Mouse (Mus musculus): ENCODE data around the gene Dok1. TPM values are rescaled to one million over a fixed set of nuclear protein-coding genes. Genes with fewer than 3 reads are reported as not detected.
A peak's percentile ranks its signal among the peaks of the same experiment; 100 is the strongest.

Dok1 gene
- 1.7 and 2.4 TPM in 2 replicates for polyA plus RNA-seq (2012; rRNA removed)

DNA sequence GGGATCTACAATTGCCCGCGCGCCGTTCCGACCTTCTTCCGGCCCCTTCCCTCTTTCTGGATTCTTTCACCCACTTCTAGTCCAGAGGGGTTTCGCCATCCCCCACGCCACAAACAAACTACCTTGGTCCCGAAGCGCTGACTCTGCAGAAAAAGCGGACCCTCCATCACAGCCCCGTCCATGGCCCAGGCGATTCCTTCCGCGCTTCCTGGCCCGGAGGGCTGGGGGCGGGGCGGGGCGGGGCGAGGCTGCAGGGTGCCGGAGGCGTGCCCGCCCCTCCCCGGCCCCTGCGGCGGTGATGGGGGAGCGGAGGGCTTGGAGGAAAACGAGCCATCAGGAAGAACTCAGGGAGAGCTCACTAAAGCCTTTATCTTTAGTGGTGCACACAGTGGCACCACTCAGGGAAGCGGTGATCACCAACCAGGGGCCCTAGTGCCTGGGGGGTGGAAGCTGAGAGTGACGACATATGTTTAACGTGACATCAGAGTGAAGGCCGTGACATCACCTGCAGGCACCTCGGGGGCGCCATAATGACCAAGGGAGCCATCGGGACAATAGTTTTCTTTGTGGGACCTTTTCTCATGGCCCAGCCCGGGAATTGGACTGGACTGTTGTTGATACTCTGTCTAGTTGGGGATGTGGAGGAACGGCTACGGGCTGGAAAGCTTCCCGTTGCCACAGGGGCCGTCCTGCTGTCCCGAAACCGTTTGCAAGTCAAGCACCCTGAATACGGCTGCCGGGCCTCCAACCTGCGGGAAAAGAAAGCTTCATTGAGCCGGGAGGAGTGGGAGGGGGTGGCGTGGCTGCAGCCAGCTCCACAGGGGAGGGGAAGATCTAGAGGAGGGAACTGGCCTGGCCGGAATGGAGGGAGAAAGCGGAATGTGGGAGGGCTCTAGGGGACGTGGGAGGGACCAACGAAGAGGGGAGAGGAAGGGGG is at the start of gene Dok1, which contains the start of gene Loxl3:
TSS of gene Dok1 (minus strand) at position 223 of the 937 bp plus-strand sequence.
TSS of gene Loxl3 (plus strand) at position 925 of the 937 bp plus-strand sequence.
- no peak for DNase-seq (ENCODE audit: extremely low spot score in 1 of 2, low spot score in 1 of 2)

DNA sequence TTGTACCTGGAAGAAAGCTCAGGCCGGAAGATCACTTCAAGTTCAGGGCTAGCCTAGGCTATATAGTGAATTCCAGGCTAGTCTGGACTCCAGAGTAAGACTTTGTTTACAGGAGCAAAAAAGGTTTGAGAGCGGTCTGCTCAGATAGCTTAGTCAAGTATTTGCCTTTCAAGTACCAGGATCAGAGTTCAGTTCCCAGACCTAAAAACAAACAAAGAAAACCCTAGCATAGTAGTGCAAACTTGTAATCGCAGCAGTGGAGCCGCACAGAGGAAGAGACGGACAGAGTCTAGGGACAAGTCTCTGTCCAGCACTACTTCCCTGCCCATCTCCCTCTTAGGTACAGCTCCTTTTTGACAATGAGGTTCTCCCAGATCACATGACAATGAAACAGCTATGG is 46.9 kb upstream of the Dok1 start:
- DNase-seq (ENCODE audit: extremely low spot score in 1 of 2, low spot score in 1 of 2) = no peak

DNA sequence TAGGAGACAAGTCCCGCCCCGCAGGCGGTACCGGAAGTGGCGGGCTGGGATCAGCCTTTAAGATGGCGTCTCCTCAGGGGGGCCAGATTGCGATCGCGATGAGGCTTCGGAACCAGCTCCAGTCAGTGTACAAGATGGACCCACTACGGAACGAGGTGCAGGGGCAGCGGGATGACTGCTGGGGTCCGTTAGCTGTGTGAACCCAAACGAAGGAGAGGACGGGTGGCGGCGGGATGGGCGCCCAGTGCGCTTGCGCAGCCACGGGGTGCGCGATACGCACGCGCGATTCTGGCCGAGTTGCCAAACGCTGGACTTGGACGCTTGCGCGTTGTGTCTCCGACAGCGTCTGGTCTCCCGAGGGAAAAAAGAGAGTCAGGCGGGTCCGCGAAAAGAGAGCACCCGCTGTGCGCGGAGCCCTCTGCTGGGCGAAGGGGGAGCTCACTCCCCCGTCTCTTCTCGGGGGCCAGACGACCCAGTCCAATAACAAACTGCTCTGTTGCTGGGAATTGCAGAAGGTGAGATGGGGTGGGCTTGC is 45.1 kb upstream of the Dok1 start:
- DNase-seq (ENCODE audit: extremely low spot score in 1 of 2, low spot score in 1 of 2) = peak; percentile 96 to 100

DNA sequence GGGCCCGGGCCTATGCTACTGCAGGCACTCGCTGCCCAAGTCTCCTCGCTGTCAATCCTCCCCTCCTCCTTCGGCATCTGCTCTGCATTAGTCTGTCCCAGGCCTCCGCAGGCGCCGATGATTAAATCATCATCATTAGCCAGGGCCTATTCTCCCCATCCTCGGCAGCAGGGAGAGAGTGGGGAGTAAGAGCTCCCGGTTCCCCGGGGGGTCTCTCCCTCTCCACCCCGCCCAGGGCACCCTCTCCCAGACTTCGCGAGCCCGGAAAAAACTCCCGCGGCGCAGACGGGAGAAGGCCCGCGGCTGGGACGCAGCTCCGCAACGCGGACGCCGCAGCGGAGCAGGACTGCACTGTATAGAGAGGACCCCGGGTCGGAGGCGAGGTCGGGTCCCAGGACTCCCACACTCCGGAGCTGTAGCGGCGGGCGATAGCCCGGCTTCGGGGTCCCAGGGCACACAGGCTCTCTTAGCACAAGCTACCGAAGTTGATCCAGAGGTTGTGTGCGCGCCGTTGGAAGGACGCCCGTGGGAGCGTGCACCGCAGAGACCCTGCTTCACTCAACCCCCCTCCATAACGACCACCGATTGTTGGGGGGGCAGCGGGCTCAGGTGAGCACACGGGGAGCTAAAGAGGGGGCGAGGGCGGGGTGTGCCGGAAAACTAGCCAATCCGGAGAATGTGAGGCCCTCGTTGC is 44.5 kb upstream of the Dok1 start, which contains the start of gene Pcgf1:
TSS of gene Pcgf1 (plus strand) at position 240 of the 694 bp plus-strand sequence.
- peak in 1 of 2 experiments; percentile 42 for DNase-seq (ENCODE audit: extremely low spot score in 1 of 2, low spot score in 1 of 2)

DNA sequence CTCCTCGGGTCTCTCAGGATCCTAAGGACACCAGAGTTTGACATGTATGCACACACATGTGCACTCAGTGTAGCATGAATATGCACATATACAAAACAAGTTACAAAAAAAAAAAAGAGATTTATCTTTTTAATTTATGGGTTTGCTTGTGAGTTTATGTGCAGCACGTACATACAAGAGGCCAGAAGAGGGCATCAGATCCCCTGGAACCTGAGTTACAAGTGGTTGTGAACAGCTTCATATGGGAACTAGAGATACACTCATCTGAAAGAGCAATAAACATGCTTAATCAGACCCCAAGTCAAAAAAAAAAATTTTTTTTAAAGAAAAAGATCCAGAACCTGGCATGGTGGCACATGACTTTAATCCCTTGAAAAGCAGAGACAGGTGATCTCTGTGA is 41.7 kb upstream of the Dok1 start:
- DNase-seq (ENCODE audit: extremely low spot score in 1 of 2, low spot score in 1 of 2) = no peak

DNA sequence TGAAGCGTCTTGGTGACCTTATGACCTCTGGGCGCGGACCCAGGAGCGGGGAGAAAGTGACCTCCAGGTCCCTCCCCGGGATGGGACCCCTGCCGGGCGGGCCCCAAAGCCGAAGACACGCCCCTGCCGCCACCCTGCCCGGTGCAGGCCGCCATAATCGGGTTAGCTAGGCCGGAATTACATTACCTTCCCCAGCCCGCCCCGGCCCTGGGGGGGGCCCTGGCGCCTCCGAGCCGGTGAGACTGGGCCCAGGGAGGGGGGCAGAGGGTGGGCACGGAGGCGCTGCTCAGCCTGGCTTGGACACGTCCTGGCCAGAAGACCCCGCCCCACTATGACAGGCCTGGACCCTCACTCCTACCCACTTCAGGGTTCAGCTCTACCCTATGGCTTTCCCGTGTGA is 37.9 kb upstream of the Dok1 start:
- DNase-seq (ENCODE audit: extremely low spot score in 1 of 2, low spot score in 1 of 2) = no peak

DNA sequence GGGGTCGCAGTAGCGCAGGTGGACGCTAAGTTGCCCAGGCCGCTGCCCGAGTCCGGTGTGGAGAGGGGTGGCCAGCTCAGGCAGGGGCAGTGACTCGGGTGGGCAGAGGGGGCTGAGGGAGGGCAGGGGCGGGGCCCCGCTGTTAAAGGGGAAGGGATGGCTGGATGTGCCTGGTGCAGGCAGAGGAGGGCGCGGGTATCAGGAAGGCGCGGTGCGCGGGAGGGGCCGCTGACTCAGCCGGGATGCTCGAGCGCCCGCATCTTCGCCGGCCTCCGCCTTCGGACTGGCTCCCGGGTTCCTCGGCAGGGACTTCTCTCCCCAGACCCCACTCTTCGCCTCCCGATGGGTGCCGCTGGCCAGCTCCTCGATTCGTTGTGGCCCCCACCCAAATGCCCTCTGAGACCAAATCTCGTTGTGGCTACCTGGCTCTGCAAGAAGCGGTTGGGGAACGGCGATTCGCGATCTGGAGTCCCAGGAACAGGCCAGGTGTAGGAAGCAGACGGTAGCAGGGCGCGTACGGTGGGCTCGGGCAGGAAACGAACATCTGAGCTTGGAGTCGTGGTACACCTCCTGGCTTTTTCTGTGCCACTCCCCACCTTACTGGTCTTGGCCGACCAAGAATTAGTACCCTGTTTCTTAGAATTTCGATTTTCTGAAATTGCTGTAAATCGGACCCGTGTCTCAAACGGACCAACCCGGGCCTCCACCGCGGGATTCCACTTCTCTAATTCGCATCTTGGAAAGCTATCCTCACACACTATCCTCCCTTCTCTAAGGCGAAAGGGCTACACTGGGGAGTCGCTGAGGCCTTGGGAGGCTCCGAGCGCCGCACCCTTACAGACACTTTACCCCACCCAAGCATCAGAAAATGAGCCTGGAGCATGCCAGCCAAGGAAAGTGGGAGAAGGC is 37.3 kb upstream of the Dok1 start:
- no peak for DNase-seq (ENCODE audit: extremely low spot score in 1 of 2, low spot score in 1 of 2)

DNA sequence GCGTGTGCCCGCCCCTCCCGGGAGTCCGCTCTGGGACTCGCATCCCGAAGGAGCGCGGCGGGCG is 36.8 kb upstream of the Dok1 start, which contains the start of gene Tlx2:
TSS of gene Tlx2 (minus strand) at position 47 of the 64 bp plus-strand sequence.
- DNase-seq (ENCODE audit: extremely low spot score in 1 of 2, low spot score in 1 of 2) = no peak

DNA sequence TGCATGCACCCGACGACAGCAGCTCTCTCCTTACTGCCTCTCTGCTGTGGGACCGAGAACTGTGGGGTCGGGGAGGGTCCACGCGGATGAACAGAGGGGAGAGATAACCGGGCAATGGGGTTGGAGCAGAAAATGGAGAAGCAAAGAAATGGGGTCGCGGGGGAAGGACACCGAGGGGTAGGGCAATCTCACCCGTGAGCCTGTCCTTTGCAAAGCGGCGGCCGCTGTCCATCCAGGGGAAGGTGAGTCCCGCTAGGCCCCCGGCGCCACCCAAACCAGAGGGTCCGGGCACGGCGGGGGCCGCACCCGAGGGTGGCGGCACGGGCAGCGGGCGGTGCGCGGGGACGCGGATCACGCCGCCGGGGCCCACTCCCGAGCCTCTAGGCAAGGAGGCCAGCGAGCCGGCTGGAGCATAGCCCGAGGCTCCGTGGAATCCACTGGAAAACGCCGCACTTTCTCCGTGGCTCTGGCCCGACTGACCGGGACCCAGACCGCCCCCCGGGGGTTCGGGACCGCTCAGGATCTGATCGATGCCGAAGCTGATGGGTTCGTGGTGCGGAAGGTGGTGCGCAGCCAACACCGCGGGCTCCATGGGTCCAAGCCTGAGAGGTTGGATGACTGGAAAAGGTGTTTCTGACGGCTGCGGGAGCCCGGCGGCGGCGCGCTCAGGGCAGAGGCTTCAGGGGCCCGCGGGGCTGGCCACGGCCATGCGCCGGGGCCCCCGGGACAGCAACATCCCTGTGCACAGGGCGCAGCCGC is 36.4 kb upstream of the Dok1 start:
- DNase-seq (ENCODE audit: extremely low spot score in 1 of 2, low spot score in 1 of 2) = no peak

DNA sequence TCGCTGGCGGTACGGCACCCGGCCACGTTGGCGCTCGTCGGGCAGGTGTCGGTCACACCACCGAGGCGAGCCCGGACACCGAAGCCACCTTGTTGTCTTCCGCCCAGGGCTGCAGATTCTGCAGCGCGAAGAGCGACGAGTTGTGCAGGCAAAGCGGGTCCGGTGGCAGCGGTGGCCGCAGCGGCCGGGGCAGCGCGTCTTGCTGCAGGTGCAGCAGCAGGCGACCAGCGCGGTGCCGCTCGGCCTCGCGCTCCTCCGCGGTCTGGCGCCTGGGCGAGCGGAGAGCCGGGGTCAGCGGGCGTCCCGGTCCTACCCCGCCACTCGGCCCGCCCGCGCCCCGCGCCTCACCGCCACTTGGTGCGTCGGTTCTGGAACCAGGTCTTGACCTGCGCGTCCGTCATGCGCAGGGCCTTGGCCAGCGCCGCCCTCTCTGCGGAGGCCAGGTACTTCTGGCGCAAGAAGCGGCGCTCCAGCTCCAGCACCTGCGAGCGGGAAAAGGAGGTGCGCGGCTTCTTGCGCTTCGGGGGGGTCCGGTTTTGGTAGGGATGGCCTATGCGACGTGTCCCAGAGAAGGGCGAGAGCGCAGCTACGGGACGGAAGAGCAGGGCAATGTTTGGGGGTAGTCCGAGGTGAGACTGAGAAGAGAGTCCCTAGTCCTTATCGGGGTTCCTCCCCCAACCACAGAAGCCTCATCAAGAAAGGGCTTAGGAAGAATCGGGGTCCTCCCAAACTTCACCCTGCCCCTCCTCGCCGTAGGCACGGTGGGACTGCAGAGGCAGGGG is 35.6 kb upstream of the Dok1 start:
- DNase-seq (ENCODE audit: extremely low spot score in 1 of 2, low spot score in 1 of 2) = no peak

DNA sequence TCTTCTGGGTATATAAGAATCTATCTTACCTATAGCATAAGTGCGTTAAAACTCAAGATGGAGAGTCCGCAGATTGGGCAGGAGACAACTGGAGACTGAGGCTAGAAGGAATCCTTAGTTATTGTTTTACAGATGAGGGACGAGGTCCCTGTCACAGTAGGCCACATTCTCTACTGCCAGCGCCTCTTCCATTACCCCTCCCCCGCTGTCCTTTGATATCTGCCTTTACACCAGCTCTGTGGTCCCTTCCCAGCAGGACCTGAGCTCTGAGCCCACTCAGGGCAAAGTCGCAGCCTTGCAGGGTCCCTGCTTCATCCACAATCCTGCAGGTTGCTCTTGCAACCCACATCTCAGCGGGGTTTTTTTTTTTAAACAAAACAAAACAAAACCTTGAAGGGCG is 35.0 kb upstream of the Dok1 start:
- no peak for DNase-seq (ENCODE audit: extremely low spot score in 1 of 2, low spot score in 1 of 2)

DNA sequence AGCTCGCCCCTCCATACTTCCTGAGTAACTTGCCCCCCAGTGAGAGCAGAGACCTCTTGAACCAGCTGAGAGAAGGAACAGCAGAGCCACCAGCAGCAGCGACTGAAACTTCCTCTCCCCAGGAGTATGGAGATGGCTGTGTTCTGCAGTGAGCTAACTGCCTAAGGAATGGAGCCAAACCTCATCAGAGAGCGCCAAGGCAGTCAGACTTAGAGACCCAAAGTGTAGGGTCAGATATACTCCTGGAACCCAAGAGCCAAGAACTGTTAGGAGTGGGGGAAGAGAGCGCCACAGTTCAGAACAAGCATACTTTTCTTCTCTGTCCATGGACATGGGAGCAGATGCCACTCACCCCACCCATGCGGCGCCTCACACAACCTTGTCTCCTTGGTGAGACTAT is 33.2 kb upstream of the Dok1 start:
- no peak for DNase-seq (ENCODE audit: extremely low spot score in 1 of 2, low spot score in 1 of 2)

DNA sequence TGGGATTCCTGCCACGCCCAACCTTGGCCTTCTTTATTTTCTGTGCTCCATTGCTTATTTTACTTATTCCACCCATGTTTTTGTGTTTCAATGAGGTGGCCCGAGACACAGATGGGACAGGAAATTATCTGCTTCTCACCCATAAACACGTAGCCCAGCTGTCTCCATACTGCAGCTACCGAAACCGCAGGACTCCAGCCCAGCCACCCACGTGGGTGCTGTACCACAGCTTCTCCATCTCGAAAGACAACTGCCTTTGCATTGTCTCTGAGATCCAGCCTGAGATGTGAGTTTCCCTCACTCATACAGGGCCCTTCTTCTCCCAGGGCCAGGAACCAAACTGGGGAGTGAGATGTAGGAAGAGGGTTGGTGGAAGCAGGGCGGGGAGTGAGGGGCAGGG is 32.7 kb upstream of the Dok1 start:
- no peak for DNase-seq (ENCODE audit: extremely low spot score in 1 of 2, low spot score in 1 of 2)

DNA sequence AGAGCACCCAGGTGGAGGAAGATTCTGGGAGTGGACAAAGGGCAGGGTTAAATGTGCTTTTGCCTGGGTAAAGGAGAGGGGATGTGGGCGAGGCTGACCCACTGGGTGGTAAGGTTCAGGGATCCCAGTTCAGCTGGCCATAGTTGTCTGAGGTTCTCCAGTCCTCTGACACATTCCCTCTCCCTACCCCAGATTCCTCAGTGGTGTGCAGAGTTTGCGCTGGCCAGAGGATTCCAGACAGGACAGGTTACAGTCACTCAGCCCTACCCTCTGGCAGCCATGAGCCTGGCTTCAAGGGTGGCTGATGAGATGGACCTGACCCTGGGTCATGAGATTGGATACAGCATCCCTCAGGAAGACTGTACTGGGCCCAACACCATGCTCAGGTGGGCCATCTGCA is 25.5 kb upstream of the Dok1 start:
- no peak for DNase-seq (ENCODE audit: extremely low spot score in 1 of 2, low spot score in 1 of 2)

DNA sequence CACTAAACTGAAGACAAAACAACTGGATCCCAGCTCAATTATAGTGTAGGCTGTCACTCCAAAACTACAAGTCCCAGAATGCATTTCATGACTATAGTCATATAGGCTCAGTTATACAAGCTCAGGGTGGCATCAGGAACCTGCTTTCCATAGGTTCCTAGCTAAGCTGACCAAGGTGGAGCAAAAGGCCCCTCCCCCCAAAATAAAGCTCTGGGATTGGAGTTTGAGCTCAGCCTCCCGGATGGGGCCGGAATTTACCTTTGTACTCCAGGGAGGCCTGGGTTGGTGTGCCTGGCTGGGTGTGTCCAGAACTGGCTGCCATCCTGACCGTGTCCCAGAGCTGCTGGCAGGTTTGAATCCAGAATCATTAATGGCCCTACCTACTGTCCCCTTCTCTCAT is 24.5 kb upstream of the Dok1 start, which contains the start of gene Dqx1:
TSS of gene Dqx1 (plus strand) at position 55 of the 400 bp plus-strand sequence.
- DNase-seq (ENCODE audit: extremely low spot score in 1 of 2, low spot score in 1 of 2) = peak; percentile 43 to 50

DNA sequence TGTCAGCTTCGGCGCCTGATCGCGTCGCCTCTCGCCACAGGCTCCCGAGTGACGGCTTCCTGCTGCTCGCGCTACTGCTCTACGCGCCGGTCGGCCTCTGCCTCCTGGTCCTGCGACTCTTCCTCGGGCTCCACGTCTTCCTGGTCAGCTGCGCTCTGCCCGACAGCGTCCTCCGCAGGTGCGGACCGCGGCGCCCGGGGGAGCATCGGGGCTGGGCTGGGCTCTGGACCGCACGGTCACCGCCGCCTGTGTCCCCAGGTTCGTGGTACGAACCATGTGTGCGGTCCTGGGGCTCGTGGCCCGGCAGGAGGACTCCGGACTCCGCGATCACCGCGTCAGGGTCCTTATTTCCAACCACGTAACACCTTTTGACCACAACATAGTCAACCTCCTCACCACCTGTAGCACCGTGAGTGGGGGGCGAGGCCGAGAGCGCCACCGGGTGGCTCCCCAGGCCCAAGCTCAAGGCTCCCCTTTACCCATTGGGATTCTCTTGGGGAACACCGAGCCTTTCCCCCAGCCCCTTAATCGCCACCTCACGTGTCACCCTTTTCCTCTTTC is 21.7 kb upstream of the Dok1 start, which contains the start of gene Htra2:
TSS of gene Htra2 (minus strand) at position 403 of the 561 bp plus-strand sequence.
- peak in 1 of 2 experiments; percentile 36 for DNase-seq (ENCODE audit: extremely low spot score in 1 of 2, low spot score in 1 of 2)

DNA sequence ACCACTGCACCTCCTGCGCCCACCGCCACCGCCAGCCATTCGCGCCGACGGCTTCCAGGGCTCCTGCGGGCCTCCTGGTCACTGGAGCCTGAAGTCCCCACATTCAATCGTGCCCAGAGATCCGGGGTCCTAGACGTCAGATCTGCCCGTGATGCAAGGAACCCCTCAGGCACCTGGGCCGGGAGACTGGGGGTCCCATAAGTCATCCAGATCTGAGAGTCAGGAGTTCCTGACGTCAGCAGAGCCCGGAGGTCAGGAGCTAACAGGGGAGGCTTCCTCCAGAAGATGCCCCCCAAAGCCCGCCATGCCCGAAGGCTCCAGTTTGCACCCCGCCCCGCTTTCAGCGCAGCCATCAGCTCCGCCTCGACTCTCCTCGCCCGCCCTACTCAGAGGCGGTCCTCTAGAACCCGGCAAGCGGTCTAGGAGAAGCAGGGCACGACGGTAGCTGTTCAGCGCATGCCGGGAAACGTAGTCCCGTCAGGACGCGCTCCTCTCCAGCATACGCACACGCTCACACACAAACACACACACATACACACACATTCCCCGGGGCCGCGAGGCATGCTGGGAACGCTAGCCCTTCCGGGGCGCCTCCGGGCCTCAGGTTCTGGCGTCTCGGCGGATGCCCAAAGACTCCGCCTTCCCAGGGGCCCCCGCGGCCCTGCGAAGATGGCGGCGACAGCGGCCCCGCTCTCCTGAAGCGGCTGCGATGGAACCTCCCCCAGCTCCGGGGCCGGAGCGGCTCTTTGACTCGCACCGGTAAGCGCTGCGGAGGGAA is 21.0 kb upstream of the Dok1 start, which contains the start of gene Aup1:
TSS of gene Aup1 (plus strand) at position 448 of the 778 bp plus-strand sequence.
- peak; percentile 96 to 98 for DNase-seq (ENCODE audit: extremely low spot score in 1 of 2, low spot score in 1 of 2)
